Mouse (Mus musculus) midbrain, postnatal 0 days (tissue): Measurements from ENCODE around the gene Rpusd1. TPM values are rescaled to one million over a fixed set of nuclear protein-coding genes. Genes with fewer than 3 reads are reported as not detected.
A peak's percentile ranks its signal among the peaks of the same experiment; 100 is the strongest.

Experiments
- ATAC-seq: fragments of 200-750 bp; cut with Nextera tagmentation; 2 replicates; pipeline ENCODE4 v1.8.0; 2017; ENCODE audit warnings: moderate number of reproducible peaks, mild to moderate bottlenecking, moderate TSS enrichment, moderate library complexity; ENCODE audit not compliant: low FRiP score
- DNase-seq: peaks from one replicate; pipeline ENCODE4 v3.0.0-alpha.2; 2015; ENCODE audit warnings: low spot score
- H3K27ac ChIP-seq: fragments of 300-500 bp; sonication (generic); 2 replicates; pipeline ENCODE4 v1.5.1; 2014; ENCODE audit warnings: low read depth, mild to moderate bottlenecking, low read length, mixed read lengths
- H3K27me3 ChIP-seq: fragments of 300-500 bp; sonication (generic); 2 replicates; pipeline ENCODE4 v1.6.1; 2014; ENCODE audit warnings: low read length, control low read depth, mixed read lengths; ENCODE audit not compliant: insufficient read depth
- H3K36me3 ChIP-seq: fragments of 300-500 bp; sonication (generic); 2 replicates; pipeline ENCODE4 v1.6.1; 2014; ENCODE audit warnings: low read length, control low read depth, mixed read lengths; ENCODE audit not compliant: insufficient read depth
- H3K4me1 ChIP-seq: fragments of 300-500 bp; sonication (generic); 2 replicates; pipeline ENCODE4 v1.6.1; 2014; ENCODE audit warnings: mild to moderate bottlenecking, control low read depth, antibody characterized with exemption, low read length, mixed read lengths; ENCODE audit not compliant: insufficient read depth
- H3K4me2 ChIP-seq: fragments of 300-500 bp; sonication (generic); 2 replicates; pipeline ENCODE4 v1.6.1; 2014; ENCODE audit warnings: low read depth, mild to moderate bottlenecking, low read length, mixed read lengths; ENCODE audit not compliant: poor library complexity, severe bottlenecking
- H3K4me3 ChIP-seq: fragments of 300-500 bp; sonication (generic); 2 replicates; pipeline ENCODE4 v1.5.1; 2014; ENCODE audit warnings: low read depth, mild to moderate bottlenecking, low read length, moderate library complexity
- H3K9ac ChIP-seq: fragments of 300-500 bp; sonication (generic); replicated peaks from 2 replicates; pipeline ENCODE4 v1.6.1; 2014; ENCODE audit warnings: mild to moderate bottlenecking, low read length, moderate library complexity, mixed read lengths; ENCODE audit not compliant: poor library complexity, severe bottlenecking
- H3K9me3 ChIP-seq: fragments of 300-500 bp; sonication (generic); 2 replicates; pipeline ENCODE4 v1.6.1; 2016; ENCODE audit warnings: low read length, control low read depth
- CTCF ChIP-seq: IDR thresholded peaks from 2 replicates; pipeline ENCODE4 v1.5.1; 2016; ENCODE audit warnings: antibody characterized with exemption, mild to moderate bottlenecking
- WGBS: fragments of 180-500 bp; shearing (Covaris S2); extraction: QIAGEN DNeasy Blood & Tissue Kit; methylation state at CpG from one replicate; pipeline ENCODE4 v1.1.7; 2014; 5-methylcytosine and 5-hydroxymethylcytosine counted together
- microRNA-seq: library from miRNA; unstranded; fragments of <30 nt; microRNA quantifications from one replicate; pipeline ENCODE4, GENCODE M21; 2016; ENCODE audit warnings: borderline number of aligned reads
- polyA plus RNA-seq: library from polyadenylated mRNA; unstranded; fragments of >200 nt; fragmentation: Nextera tagmentation; extraction: Ambion mirVana; gene quantifications from 2 replicates; pipeline ENCODE4 v1.2.1, GENCODE M21; 2015
- total RNA-seq: library from RNA; depleted of rRNA; stranded (reverse); fragments of >200 nt; gene quantifications from 2 replicates; pipeline ENCODE4 v1.2.3, GENCODE M21; 2014; rRNA removed

Rpusd1 gene
- total and polyA plus RNA-seq, 2 experiments from 2014 or later: 8.0 to 26.7 TPM

GRCm38 (mm10) chr17:25762591-25762990 is 35.1 kb downstream of the Rpusd1 start:
- no peak for TF ChIP-seq CTCF
- ATAC-seq: no peak
- no peak overlapping the region for H3K4me2 ChIP-seq
- no peaks in the 10 kb centered on the region for H3K36me3 ChIP-seq
- H3K27me3 ChIP-seq: no peaks in the 10 kb centered on the region
- 24% methylated on average over 3 of the region's 3 CpGs for WGBS
- no peaks in the 10 kb centered on the region for H3K9me3 ChIP-seq
- no peaks in the 10 kb centered on the region for H3K4me1 ChIP-seq
- H3K4me3 ChIP-seq: no peak overlapping the region
- no peak overlapping the region for H3K27ac ChIP-seq
- no peak overlapping the region for H3K9ac ChIP-seq
- DNase-seq: no peak

- H3K36me3 ChIP-seq: no peaks in the 10 kb centered on the region
- H3K27ac ChIP-seq: no peak overlapping the region
- 55% methylated on average over 5 of the region's 5 CpGs for WGBS
- no peak for TF ChIP-seq CTCF
- no peak overlapping the region for H3K4me3 ChIP-seq
- no peaks in the 10 kb centered on the region for H3K4me1 ChIP-seq
- no peaks in the 10 kb centered on the region for H3K9me3 ChIP-seq
- peak; percentile 21 for DNase-seq
- ATAC-seq: no peak
- H3K27me3 ChIP-seq: no peaks in the 10 kb centered on the region
- H3K4me2 ChIP-seq: no peak overlapping the region
- H3K9ac ChIP-seq: no peak overlapping the region
These were observed 38.4 kb downstream of the Rpusd1 start for GRCm38 (mm10) chr17:25765886-25766285.

GRCm38 (mm10) chr17:25769331-25769730 is 41.9 kb downstream of the Rpusd1 start:
- WGBS: 61% methylated on average over 9 of the region's 9 CpGs
- no peak overlapping the region for H3K4me3 ChIP-seq
- DNase-seq: no peak
- H3K9me3 ChIP-seq: no peaks in the 10 kb centered on the region
- H3K4me2 ChIP-seq: no peak overlapping the region
- no peak overlapping the region for H3K27ac ChIP-seq
- H3K4me1 ChIP-seq: peaks cover 2% of the 10 kb centered on the region
- TF ChIP-seq CTCF: no peak
- H3K9ac ChIP-seq: no peak overlapping the region
- no peaks in the 10 kb centered on the region for H3K36me3 ChIP-seq
- no peak for ATAC-seq
- H3K27me3 ChIP-seq: no peaks in the 10 kb centered on the region

- H3K27ac ChIP-seq: no peak within 1 kb of the TSS
- under 1% methylated on average over 37 of the region's 37 CpGs for WGBS
- H3K4me2 ChIP-seq: peak within 1 kb of the TSS; percentile 78
- peak; percentile 100 for TF ChIP-seq CTCF
- peak within 1 kb of the TSS; percentile 86 for H3K9ac ChIP-seq
- peak within 1 kb of the TSS; percentile 61 for H3K4me3 ChIP-seq
- peaks cover 7% of the 10 kb centered on the region for H3K4me1 ChIP-seq
- ATAC-seq (peak; percentile 79), DNase-seq (peak; percentile 97)
- no peaks in the 10 kb centered on the region for H3K9me3 ChIP-seq
- H3K36me3 ChIP-seq: 0 out of 2 replicates have a peak, but pooled peaks cover 6% of the 10 kb centered on the region
- H3K27me3 ChIP-seq: no peaks in the 10 kb centered on the region
These were observed 46.2 kb downstream of the Rpusd1 start, which contains the start of gene Narfl for GRCm38 (mm10) chr17:25773549-25774120. Gene Narfl, plus strand, starts transcription at chr17:25773776.

GRCm38 (mm10) chr17:25775318-25776062 is 48.0 kb downstream of the Rpusd1 start:
- no peak overlapping the region for H3K4me3 ChIP-seq
- H3K27me3 ChIP-seq: no peaks in the 10 kb centered on the region
- no peak for TF ChIP-seq CTCF
- H3K36me3 ChIP-seq: peaks cover 11% of the 10 kb centered on the region; the same call in 1 of the 2 replicates
- H3K9me3 ChIP-seq: no peaks in the 10 kb centered on the region
- DNase-seq (no peak), ATAC-seq (no peak)
- no peak overlapping the region for H3K4me2 ChIP-seq
- H3K4me1 ChIP-seq: peaks cover 7% of the 10 kb centered on the region
- no peak overlapping the region for H3K9ac ChIP-seq
- WGBS: 81% methylated on average over 10 of the region's 10 CpGs
- no peak overlapping the region for H3K27ac ChIP-seq

GRCm38 (mm10) chr17:25777948-25778347 is 50.5 kb downstream of the Rpusd1 start:
- ATAC-seq: no peak
- peaks cover 34% of the 10 kb centered on the region for H3K36me3 ChIP-seq
- no peak for TF ChIP-seq CTCF
- H3K4me1 ChIP-seq: peaks cover 7% of the 10 kb centered on the region
- no peak for DNase-seq
- H3K4me3 ChIP-seq: no peak overlapping the region
- H3K9ac ChIP-seq: no peak overlapping the region
- H3K4me2 ChIP-seq: no peak overlapping the region
- no peak overlapping the region for H3K27ac ChIP-seq
- no peaks in the 10 kb centered on the region for H3K9me3 ChIP-seq
- WGBS: 96% methylated on average over 5 of the region's 5 CpGs
- no peaks in the 10 kb centered on the region for H3K27me3 ChIP-seq

Small RNAs within 50 kb of the gene (microRNA-seq; reads per million reads assigned to microRNA genes)
- gene Gm25083 (not detected), gene Mir6966 (not detected)

Other genes with a start within 250 kb of the Rpusd1 start
- 1.9 and 2.0 TPM in 2 replicates for gene Sstr5, start 230.4 kb upstream of the Rpusd1 start, total RNA-seq
- gene Sstr5, start 230.4 kb upstream of the Rpusd1 start, polyA plus RNA-seq: 1.7 and 2.4 TPM in 2 replicates
- gene Sox8, start 157.0 kb upstream of the Rpusd1 start, total RNA-seq: 21.5 and 31.0 TPM in 2 replicates
- gene Sox8, start 157.0 kb upstream of the Rpusd1 start, polyA plus RNA-seq: 16.3 and 19.9 TPM in 2 replicates
- 27.3 and 27.6 TPM in 2 replicates for gene Lmf1, start 148.6 kb upstream of the Rpusd1 start, total RNA-seq
- gene Lmf1, start 148.6 kb upstream of the Rpusd1 start, polyA plus RNA-seq: 19.8 and 23.0 TPM in 2 replicates
- 34.4 and 42.2 TPM in 2 replicates for gene Gng13, start 10.5 kb upstream of the Rpusd1 start, total RNA-seq
- 21.0 and 25.8 TPM in 2 replicates for gene Gng13, start 10.5 kb upstream of the Rpusd1 start, polyA plus RNA-seq
- 3.4 and 5.8 TPM in 2 replicates for gene Chtf18, start 251 bp upstream of the Rpusd1 start, total RNA-seq
- 2.2 and 2.5 TPM in 2 replicates for gene Chtf18, start 251 bp upstream of the Rpusd1 start, polyA plus RNA-seq
- gene Mslnl, start 8.4 kb downstream of the Rpusd1 start, total RNA-seq: not detected in 2 replicates
- not detected in 2 replicates for gene Mslnl, start 8.4 kb downstream of the Rpusd1 start, polyA plus RNA-seq
- 0.52 and 1.6 TPM in 2 replicates for gene Msln, start 26.7 kb downstream of the Rpusd1 start, total RNA-seq
- 2.2 and 3.6 TPM in 2 replicates for gene Msln, start 26.7 kb downstream of the Rpusd1 start, polyA plus RNA-seq
- gene Narfl, start 46.1 kb downstream of the Rpusd1 start, total RNA-seq: 25.2 and 27.3 TPM in 2 replicates
- gene Narfl, start 46.1 kb downstream of the Rpusd1 start, polyA plus RNA-seq: 25.1 and 27.2 TPM in 2 replicates
- gene Haghl, start 58.0 kb downstream of the Rpusd1 start, total RNA-seq: 149 and 156 TPM in 2 replicates
- 206 and 228 TPM in 2 replicates for gene Haghl, start 58.0 kb downstream of the Rpusd1 start, polyA plus RNA-seq
- gene Ccdc78, start 58.9 kb downstream of the Rpusd1 start, total RNA-seq: 0.44 TPM in 1 of 2 replicates, not detected in the other
- 0.39 and 0.65 TPM in 2 replicates for gene Ccdc78, start 58.9 kb downstream of the Rpusd1 start, polyA plus RNA-seq
- 65.8 and 74.2 TPM in 2 replicates for gene Fam173a, start 65.2 kb downstream of the Rpusd1 start, total RNA-seq
- 106 and 116 TPM in 2 replicates for gene Fam173a, start 65.2 kb downstream of the Rpusd1 start, polyA plus RNA-seq
- gene AC134908.4, start 68.0 kb downstream of the Rpusd1 start, total RNA-seq: not detected in 2 replicates
- 0.89 TPM in 1 of 2 replicates, not detected in the other for gene AC134908.4, start 68.0 kb downstream of the Rpusd1 start, polyA plus RNA-seq
- 155 and 236 TPM in 2 replicates for gene Metrn, start 69.5 kb downstream of the Rpusd1 start, total RNA-seq
- gene Metrn, start 69.5 kb downstream of the Rpusd1 start, polyA plus RNA-seq: 50.0 and 54.3 TPM in 2 replicates
- 140 and 154 TPM in 2 replicates for gene Fbxl16, start 81.4 kb downstream of the Rpusd1 start, total RNA-seq
- gene Fbxl16, start 81.4 kb downstream of the Rpusd1 start, polyA plus RNA-seq: 43.1 and 51.7 TPM in 2 replicates
- 33.4 and 37.6 TPM in 2 replicates for gene Wdr24, start 96.0 kb downstream of the Rpusd1 start, total RNA-seq
- gene Wdr24, start 96.0 kb downstream of the Rpusd1 start, polyA plus RNA-seq: 24.7 and 27.3 TPM in 2 replicates
- gene Jmjd8, start 101.2 kb downstream of the Rpusd1 start, total RNA-seq: 39.1 and 46.2 TPM in 2 replicates
- 43.8 and 45.9 TPM in 2 replicates for gene Jmjd8, start 101.2 kb downstream of the Rpusd1 start, polyA plus RNA-seq
- gene Stub1, start 105.7 kb downstream of the Rpusd1 start, total RNA-seq: 237 and 248 TPM in 2 replicates
- gene Stub1, start 105.7 kb downstream of the Rpusd1 start, polyA plus RNA-seq: 374 and 397 TPM in 2 replicates
- gene Rhbdl1, start 109.6 kb downstream of the Rpusd1 start, total RNA-seq: 95.2 and 168 TPM in 2 replicates
- 97.0 and 110 TPM in 2 replicates for gene Rhbdl1, start 109.6 kb downstream of the Rpusd1 start, polyA plus RNA-seq
- 25.8 and 34.3 TPM in 2 replicates for gene Gm20683, start 114.1 kb downstream of the Rpusd1 start, total RNA-seq
- gene Gm20683, start 114.1 kb downstream of the Rpusd1 start, polyA plus RNA-seq: 11.9 and 14.2 TPM in 2 replicates
- 49.2 and 70.1 TPM in 2 replicates for gene Rhot2, start 117.2 kb downstream of the Rpusd1 start, total RNA-seq
- gene Rhot2, start 117.2 kb downstream of the Rpusd1 start, polyA plus RNA-seq: 15.4 and 16.2 TPM in 2 replicates
- 36.2 and 44.3 TPM in 2 replicates for gene Wdr90, start 133.8 kb downstream of the Rpusd1 start, total RNA-seq
- gene Wdr90, start 133.8 kb downstream of the Rpusd1 start, polyA plus RNA-seq: 14.2 and 15.0 TPM in 2 replicates
- 14.6 and 29.9 TPM in 2 replicates for gene Mcrip2, start 141.1 kb downstream of the Rpusd1 start, total RNA-seq
- gene Mcrip2, start 141.1 kb downstream of the Rpusd1 start, polyA plus RNA-seq: 39.5 and 45.5 TPM in 2 replicates
- gene Mettl26, start 147.4 kb downstream of the Rpusd1 start, total RNA-seq: 53.8 and 64.8 TPM in 2 replicates
- 67.3 and 74.0 TPM in 2 replicates for gene Mettl26, start 147.4 kb downstream of the Rpusd1 start, polyA plus RNA-seq
- gene Wfikkn1, start 153.2 kb downstream of the Rpusd1 start, total RNA-seq: 0.77 and 1.7 TPM in 2 replicates
- 0.42 and 0.56 TPM in 2 replicates for gene Wfikkn1, start 153.2 kb downstream of the Rpusd1 start, polyA plus RNA-seq
- gene Rab40c, start 192.1 kb downstream of the Rpusd1 start, total RNA-seq: 42.1 and 43.0 TPM in 2 replicates
- gene Rab40c, start 192.1 kb downstream of the Rpusd1 start, polyA plus RNA-seq: 36.2 and 38.9 TPM in 2 replicates
- 73.6 and 111 TPM in 2 replicates for gene Pigq, start 217.3 kb downstream of the Rpusd1 start, total RNA-seq
- gene Pigq, start 217.3 kb downstream of the Rpusd1 start, polyA plus RNA-seq: 75.4 and 79.7 TPM in 2 replicates
- gene Nhlrc4, start 217.3 kb downstream of the Rpusd1 start, total RNA-seq: 0.47 and 0.60 TPM in 2 replicates
- gene Nhlrc4, start 217.3 kb downstream of the Rpusd1 start, polyA plus RNA-seq: 0.35 and 0.91 TPM in 2 replicates
- gene A930017K11Rik, start 224.9 kb downstream of the Rpusd1 start, total RNA-seq: 2.9 and 4.1 TPM in 2 replicates
- gene A930017K11Rik, start 224.9 kb downstream of the Rpusd1 start, polyA plus RNA-seq: 3.2 and 3.7 TPM in 2 replicates